Mouse (Mus musculus) lung, postnatal 0 days (tissue): ENCODE measurements around the gene Rmi1.

Experiments used
- CTCF ChIP-seq: IDR thresholded peaks from 2 replicates; pipeline ENCODE4 v1.5.1; 2016; ENCODE audit warnings: antibody characterized with exemption, mild to moderate bottlenecking
- EP300 ChIP-seq: IDR thresholded peaks from 2 replicates; pipeline ENCODE4 v1.6.1; 2016; ENCODE audit warnings: antibody characterized with exemption, mild to moderate bottlenecking, control low read depth

- TF ChIP-seq EP300 (no peak), CTCF (no peak)
Measured at GRCm38 (mm10) chr13:58373153-58373470, 28.9 kb upstream of the Rmi1 start.
